Mouse (Mus musculus): ENCODE measurements around the gene Ninl.

GRCm38 (mm10) chr2:150973401-150974115, 65.6 kb downstream of the Ninl start:
- no peak for TF ChIP-seq POLR2A (IDR thresholded peaks at IDR 0.05; ENCODE audit: borderline replicate concordance, control insufficient read depth, low read depth, low read length)
- no peak for TF ChIP-seq CTCF (IDR thresholded peaks at IDR 0.05; ENCODE audit: control insufficient read depth, insufficient read depth, low read length)

All from bone marrow, adult 2 months (tissue).